Mouse (Mus musculus) embryonic facial prominence, embryonic 10.5 days (tissue): Measurements from ENCODE around the gene Thsd7b. TPM values are rescaled to one million over a fixed set of nuclear protein-coding genes. Genes with fewer than 3 reads are reported as not detected.
A peak's percentile ranks its signal among the peaks of the same experiment; 100 is the strongest.
"Not testable (repeated sequence)": the region's sequence is repeated elsewhere in the genome, so short reads cannot be mapped to it uniquely, and the experiment has no call there.

Experiments
- DNase-seq: peaks from one replicate; pipeline ENCODE4 v3.0.0-alpha.2; 2017; ENCODE audit warnings: low spot score
- H3K27ac ChIP-seq: fragments of 300-500 bp; sonication (generic); replicated peaks from 2 replicates; pipeline ENCODE4 v1.5.1; 2016; ENCODE audit warnings: mild to moderate bottlenecking
- H3K27me3 ChIP-seq: fragments of 300-500 bp; sonication (generic); replicated peaks from 2 replicates; pipeline ENCODE4 v1.6.1; 2016; ENCODE audit warnings: low read depth, mild to moderate bottlenecking; ENCODE audit not compliant: poor library complexity, severe bottlenecking
- H3K36me3 ChIP-seq: fragments of 300-500 bp; sonication (generic); replicated peaks from 2 replicates; pipeline ENCODE4 v1.6.1; 2016; ENCODE audit warnings: mild to moderate bottlenecking, moderate library complexity
- H3K4me1 ChIP-seq: fragments of 300-500 bp; sonication (generic); 2 replicates; pipeline ENCODE4 v1.6.1; 2016
- H3K4me3 ChIP-seq: fragments of 300-500 bp; sonication (generic); 2 replicates; pipeline ENCODE4 v1.5.1; 2016; ENCODE audit warnings: mild to moderate bottlenecking, moderate library complexity
- H3K9me3 ChIP-seq: fragments of 300-500 bp; sonication (generic); 2 replicates; pipeline ENCODE4 v1.6.1; 2016; ENCODE audit warnings: mild to moderate bottlenecking
- WGBS: fragments of 180-500 bp; shearing (Covaris S2); methylation state at CpG from one replicate; pipeline ENCODE4 v1.1.7; 2016; 5-methylcytosine and 5-hydroxymethylcytosine counted together
- polyA plus RNA-seq: library from polyadenylated mRNA; unstranded; fragments of >200 nt; fragmentation: Nextera tagmentation; extraction: Ambion mirVana; gene quantifications from 2 replicates; pipeline ENCODE4 v1.2.1, GENCODE M21; 2016

The Thsd7b gene
- polyA plus RNA-seq, 1 experiment from 2014 or later, result 13.1 TPM

DNA sequence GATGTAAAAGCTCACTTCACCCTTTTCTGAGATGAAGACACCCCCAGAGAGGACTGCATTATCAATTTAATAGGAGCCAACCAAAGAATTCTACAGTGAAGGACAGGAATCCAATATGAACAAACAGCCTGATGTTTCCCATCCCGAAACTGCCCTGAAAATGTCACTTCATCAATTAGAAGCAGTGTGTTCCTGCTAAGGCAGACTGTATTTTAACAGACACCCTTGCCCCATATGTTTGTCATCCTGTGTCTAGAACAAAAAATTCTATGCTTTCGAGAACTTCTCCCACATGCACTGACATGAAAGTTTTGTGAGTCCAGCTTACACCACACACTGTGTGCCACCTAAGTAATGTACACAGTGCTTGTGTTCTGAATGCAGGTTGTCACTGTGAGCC, 812.8 kb downstream of the Thsd7b start:
- Histone ChIP-seq H3K4me1 (no peaks in the 10 kb centered on the region), H3K4me3 (no peak overlapping the region), H3K36me3 (no peaks in the 10 kb centered on the region), H3K9me3 (no peaks in the 10 kb centered on the region), H3K27ac (no peak overlapping the region), H3K27me3 (no peaks in the 10 kb centered on the region)
- no peak for DNase-seq
- 84% methylated on average over 2 of the region's 2 CpGs for WGBS

DNA sequence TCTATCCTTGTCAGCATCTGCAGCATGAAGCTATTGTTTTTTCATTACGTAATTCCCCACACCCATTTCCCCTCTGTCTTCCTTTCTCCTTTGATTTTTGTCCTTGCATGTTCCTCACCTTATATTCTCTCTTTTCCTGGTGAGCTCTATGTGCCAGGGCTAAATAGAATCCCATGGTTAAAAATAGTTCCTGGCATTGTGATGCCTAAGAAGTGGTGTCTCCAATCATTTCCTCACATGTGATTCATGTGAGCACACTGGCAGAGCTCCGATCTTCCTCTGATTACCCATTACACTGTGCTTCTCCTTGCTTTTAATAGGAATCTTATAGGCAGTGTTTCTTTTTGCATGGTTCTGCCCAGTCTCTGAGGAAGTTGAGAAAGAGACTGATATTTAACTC, 826.1 kb downstream of the Thsd7b start:
- Histone ChIP-seq H3K27ac (no peak overlapping the region), H3K36me3 (no peaks in the 10 kb centered on the region), H3K9me3 (no peaks in the 10 kb centered on the region), H3K27me3 (no peaks in the 10 kb centered on the region), H3K4me3 (no peak overlapping the region), H3K4me1 (no peaks in the 10 kb centered on the region)
- no peak for DNase-seq
- 78% methylated on average over 2 of the region's 2 CpGs for whole genome bisulfite sequencing

DNA sequence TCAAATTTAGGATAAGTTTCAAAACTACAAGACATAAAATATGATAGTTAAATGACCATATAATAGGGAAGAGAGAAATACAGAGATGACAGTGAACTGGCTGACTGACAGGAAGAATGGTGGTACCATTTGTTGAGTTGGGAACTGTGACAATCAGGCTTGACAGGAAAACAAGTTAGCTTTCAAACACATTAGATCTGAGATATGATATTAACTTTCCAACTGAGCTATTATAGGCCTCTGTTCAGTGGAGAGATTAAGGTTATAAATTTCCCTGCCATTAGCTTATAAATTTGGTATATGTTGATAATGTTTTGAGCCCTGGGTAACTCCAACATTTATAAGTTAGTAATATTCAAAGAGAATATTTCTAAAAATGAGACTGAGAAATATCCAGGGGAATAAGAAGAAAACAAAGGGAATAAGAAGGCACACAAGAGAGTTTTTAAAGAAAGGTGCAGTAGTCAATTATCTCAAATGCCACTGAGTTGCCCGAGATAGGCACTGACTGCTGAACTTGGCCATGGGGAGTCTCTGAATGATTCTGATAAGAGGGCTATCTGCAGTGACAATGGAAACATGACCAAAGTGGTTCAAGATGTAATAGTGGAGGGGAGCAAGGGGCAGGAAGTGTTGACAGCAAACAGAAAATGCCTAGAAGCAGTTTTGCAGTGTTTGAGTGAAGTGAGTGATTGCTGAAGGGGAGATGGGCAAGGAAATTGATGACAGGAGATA, 839.6 kb downstream of the Thsd7b start:
- Histone ChIP-seq H3K4me1 (no peaks in the 10 kb centered on the region), H3K4me3 (no peak overlapping the region), H3K27ac (no peak overlapping the region), H3K27me3 (no peaks in the 10 kb centered on the region), H3K9me3 (no peaks in the 10 kb centered on the region), H3K36me3 (no peaks in the 10 kb centered on the region)
- DNase-seq, result no peak
- WGBS, result 76% methylated on average over 1 of the region's 1 CpGs

DNA sequence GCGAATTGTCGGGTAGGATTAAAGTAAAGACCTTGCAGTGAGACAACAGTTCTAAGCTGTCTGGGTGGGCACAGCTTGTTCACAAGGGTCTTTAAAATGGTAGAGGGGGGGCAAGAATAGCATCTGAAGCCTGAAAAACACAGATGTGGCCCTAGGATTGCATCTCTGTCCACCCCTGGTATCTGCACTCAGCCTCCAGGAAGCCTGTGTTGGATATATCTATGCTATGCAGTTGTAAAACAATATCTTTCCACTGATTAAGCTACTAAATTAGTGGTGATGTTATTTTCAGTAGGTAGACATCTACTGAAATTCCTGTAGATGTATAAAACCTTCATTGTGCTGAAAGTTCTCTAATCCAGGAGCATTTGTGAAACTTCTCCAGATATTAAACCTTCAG, 840.4 kb downstream of the Thsd7b start:
- H3K4me3 ChIP-seq, result no peak overlapping the region
- no peaks in the 10 kb centered on the region for H3K4me1 ChIP-seq
- H3K27me3 ChIP-seq, result no peaks in the 10 kb centered on the region
- no peaks in the 10 kb centered on the region for H3K36me3 ChIP-seq
- H3K27ac ChIP-seq, result no peak overlapping the region
- no peaks in the 10 kb centered on the region for H3K9me3 ChIP-seq
- 93% methylated on average over 2 of the region's 2 CpGs for WGBS
- no peak for DNase-seq

DNA sequence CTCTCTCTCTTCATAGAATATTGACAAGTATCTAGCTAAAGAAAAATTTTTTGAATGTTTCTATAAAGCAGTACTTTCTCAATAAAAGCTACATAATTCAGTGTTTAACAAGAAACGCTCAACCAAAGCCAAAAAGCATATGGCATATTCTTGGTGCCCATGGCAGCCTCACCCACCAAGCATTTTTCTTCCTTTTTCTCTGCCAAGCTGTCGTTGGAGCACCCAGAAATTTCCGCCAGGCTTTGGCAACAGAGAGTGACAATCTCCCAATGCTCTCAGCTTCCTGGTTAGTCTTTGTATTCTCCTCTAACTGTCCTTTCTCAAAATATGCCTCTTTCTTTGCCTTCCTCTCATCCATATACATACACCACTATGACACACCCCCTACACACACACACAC, 857.8 kb downstream of the Thsd7b start:
- Histone ChIP-seq H3K9me3 (no peaks in the 10 kb centered on the region), H3K27me3 (no peaks in the 10 kb centered on the region), H3K4me3 (no peak overlapping the region), H3K4me1 (no peaks in the 10 kb centered on the region), H3K27ac (no peak overlapping the region), H3K36me3 (no peaks in the 10 kb centered on the region)
- no peak for DNase-seq
- 86% methylated on average over 3 of the region's 3 CpGs for WGBS

DNA sequence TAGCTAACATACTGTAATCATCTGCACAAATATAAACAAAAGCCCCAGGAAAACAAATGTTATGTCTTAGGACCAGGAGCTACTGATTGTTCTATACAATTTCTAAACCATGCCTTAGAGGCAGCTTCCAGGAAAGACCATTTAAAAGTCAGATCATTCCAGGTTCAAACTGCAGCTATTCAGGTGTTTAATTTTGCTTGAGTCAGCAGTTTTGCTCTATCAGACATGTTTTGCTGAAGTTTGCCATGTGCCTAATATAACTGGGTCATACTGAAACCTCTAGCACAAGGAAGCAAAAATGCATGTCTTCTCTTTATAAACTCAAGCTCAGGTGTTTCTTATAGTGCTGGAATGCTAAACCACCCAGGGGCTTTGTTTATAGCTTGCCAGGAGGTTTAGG, 893.1 kb downstream of the Thsd7b start:
- no peaks in the 10 kb centered on the region for H3K36me3 ChIP-seq
- no peak overlapping the region for H3K27ac ChIP-seq
- H3K4me1 ChIP-seq, result no peaks in the 10 kb centered on the region
- H3K27me3 ChIP-seq, result no peaks in the 10 kb centered on the region
- no peaks in the 10 kb centered on the region for H3K9me3 ChIP-seq
- H3K4me3 ChIP-seq, result no peak overlapping the region
- DNase-seq, result no peak

DNA sequence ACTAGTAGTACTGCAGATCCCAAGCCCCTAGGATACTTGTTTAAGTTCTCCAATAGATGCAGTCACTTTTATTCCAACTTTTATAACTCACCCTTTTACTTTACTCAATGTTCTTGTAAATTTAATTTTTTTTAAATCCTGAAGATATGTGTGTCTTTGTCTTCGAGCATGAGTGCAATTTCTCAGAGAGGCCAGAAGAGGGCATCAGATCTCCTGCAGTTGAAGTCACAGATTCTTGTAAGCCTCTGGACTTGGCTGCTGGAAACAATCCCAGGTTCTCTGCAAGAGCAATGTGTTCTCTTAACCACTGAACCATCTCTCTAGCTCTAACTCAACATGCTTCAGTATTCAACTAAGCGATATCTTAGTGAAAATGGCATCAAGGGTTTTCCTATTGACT, 894.2 kb downstream of the Thsd7b start:
- no peaks in the 10 kb centered on the region for H3K4me1 ChIP-seq
- no peak overlapping the region for H3K27ac ChIP-seq
- no peak for DNase-seq
- H3K9me3 ChIP-seq, result no peaks in the 10 kb centered on the region
- no peak overlapping the region for H3K4me3 ChIP-seq
- WGBS, result 67% methylated on average over 2 of the region's 2 CpGs
- no peaks in the 10 kb centered on the region for H3K36me3 ChIP-seq
- no peaks in the 10 kb centered on the region for H3K27me3 ChIP-seq

DNA sequence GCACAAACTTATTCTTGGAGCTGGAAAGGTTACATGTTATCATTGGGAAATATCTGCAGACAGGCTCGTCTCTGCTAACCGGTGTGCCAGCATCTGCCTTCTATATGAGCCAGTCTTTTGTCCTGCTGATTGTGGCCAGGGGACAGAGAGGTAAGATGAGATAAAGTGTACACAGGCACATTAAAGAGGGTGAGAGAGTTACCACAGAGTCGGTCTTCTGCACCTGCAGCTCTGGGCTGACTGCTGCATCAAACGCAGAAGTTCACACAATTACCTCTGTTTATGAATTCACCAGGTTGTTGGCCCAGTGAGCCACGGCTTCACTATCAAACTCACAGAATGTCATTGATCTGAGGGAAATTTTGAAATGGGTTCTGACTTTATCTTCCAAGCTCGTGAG, 896.8 kb downstream of the Thsd7b start:
- H3K27me3 ChIP-seq, result no peaks in the 10 kb centered on the region
- DNase-seq, result no peak
- no peaks in the 10 kb centered on the region for H3K9me3 ChIP-seq
- H3K4me3 ChIP-seq, result no peak overlapping the region
- H3K4me1 ChIP-seq, result no peaks in the 10 kb centered on the region
- 78% methylated on average over 6 of the region's 6 CpGs for WGBS
- no peak overlapping the region for H3K27ac ChIP-seq
- no peaks in the 10 kb centered on the region for H3K36me3 ChIP-seq

DNA sequence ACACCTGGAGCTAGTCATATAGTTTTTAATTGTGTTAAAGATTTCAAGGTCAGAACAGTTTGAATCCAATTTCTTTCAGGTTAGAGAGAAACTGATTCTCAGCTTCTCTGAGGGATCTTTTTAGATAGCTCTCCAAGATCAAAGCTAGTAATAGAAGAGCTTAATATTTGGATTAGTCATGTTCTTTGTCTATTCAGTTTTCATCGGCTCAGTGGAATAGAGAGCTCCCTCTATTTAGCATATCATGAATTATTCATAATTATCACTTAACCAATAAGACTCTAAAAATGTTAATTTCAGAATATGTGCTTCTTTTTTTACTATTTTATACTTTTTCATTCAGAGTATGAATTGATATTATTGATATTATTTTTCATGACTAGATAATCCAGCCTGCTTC, 897.2 kb downstream of the Thsd7b start:
- Histone ChIP-seq H3K27ac (no peak overlapping the region), H3K4me3 (no peak overlapping the region), H3K27me3 (no peaks in the 10 kb centered on the region), H3K36me3 (no peaks in the 10 kb centered on the region), H3K4me1 (no peaks in the 10 kb centered on the region), H3K9me3 (no peaks in the 10 kb centered on the region)
- DNase-seq, result no peak
- 83% methylated on average over 1 of the region's 1 CpGs for WGBS

DNA sequence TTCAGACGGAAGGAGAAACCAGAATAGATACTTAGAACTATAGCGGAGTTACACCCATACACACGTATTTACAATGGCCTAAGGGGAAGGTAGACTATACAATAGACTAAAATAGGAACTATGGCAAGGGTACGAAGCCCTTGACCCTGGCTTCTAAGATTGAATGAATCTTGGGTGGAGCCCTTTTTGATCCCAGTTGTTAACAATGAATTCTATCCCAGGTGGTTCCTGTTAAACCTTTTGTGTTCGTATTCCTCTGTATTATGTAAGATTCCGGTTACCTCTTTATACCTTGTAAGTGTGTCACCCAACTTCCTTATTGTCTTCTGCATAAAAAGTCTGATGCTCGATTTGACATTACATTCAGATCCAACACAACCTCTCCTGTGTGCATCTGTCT, 913.7 kb downstream of the Thsd7b start:
- not testable (repeated sequence) for H3K36me3 ChIP-seq, H3K27ac ChIP-seq, H3K4me1 ChIP-seq, H3K9me3 ChIP-seq, DNase-seq, H3K4me3 ChIP-seq, H3K27me3 ChIP-seq
- 90% methylated on average over 7 of the region's 7 CpGs for WGBS

DNA sequence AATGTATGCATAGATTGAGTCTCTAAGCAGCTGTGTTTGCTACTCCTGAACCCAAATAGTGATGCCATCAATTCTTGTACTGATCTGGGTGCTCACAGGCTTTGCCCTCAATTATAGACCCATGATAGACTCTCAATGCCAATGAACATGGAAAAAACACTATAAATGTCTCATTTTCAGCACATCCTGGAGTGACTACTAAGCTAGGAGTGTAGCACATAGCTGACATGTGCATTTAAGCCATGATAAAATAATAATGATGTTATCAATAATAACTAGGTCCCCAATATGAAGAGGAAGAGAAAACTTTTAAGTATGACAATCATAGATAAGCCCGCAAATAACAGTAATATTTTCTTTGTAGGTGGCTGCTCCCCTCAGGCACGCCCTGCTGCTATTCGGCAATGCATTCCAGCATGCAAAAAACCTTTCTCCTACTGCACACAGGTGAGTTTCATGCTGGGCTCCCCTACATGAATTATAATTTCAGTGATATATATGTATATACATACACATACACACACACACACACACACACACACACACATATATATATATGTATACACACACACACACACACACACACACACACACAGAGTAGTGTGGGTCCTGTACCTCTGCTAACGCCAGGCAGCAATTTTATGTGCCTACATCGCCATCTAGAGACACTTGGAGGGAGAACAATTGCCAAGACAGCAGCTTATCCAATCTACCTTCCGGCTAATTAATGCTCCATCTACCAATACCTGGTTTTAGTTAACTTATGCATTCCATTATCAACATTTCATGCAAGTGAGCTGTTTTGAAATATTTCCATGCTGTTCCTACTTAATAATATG, 919.3 kb downstream of the Thsd7b start:
- H3K4me3 ChIP-seq, result no peak overlapping the region
- H3K9me3 ChIP-seq, result no peaks in the 10 kb centered on the region
- H3K27me3 ChIP-seq, result no peaks in the 10 kb centered on the region
- 51% methylated on average over 6 of the region's 6 CpGs for WGBS
- peak; percentile 25 for DNase-seq
- no peak overlapping the region for H3K27ac ChIP-seq
- H3K4me1 ChIP-seq, result no peaks in the 10 kb centered on the region
- H3K36me3 ChIP-seq, result no peaks in the 10 kb centered on the region

DNA sequence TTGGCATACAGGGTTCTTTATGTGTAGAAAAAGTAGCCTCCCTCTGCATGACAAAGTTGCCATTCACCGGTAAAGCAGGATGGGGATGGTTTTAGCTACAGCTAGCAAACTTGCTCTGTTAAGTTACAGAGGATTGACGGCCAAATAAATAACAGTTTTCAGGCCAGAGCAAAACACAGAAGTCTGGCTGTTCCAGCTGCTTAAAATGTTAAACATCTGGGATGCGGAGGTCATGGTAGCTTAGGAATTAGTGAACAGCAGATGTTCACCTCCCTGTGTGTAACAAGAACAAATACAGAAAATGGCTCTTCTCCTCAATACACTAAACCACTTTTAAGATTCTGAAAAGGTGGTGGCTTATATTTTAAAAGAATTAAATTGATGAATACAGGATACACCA, 944.3 kb downstream of the Thsd7b start:
- no peaks in the 10 kb centered on the region for H3K9me3 ChIP-seq
- H3K27ac ChIP-seq, result no peak overlapping the region
- no peaks in the 10 kb centered on the region for H3K27me3 ChIP-seq
- H3K36me3 ChIP-seq, result no peaks in the 10 kb centered on the region
- H3K4me3 ChIP-seq, result no peak overlapping the region
- no peaks in the 10 kb centered on the region for H3K4me1 ChIP-seq
- DNase-seq, result peak; percentile 10
- WGBS, result 51% methylated on average over 3 of the region's 3 CpGs

DNA sequence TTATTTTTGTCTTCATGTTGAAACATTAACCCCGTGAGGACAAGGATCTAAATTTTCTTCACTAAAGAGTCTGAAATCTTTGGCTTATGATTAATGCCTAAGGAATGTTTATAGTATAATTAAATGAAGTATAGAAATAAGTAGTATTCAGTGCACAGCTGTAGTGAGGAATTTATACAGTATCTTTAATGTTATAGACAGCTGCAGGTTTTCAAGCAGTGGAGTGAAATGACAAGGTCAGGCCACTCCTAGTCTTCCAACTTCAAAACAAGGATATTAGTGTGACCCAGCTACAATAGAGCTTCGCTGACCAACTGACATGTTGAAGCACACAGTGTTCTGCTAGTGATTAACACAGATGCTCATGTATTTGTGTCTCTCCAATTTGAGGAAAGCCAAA, 949.8 kb downstream of the Thsd7b start:
- Histone ChIP-seq H3K9me3 (no peaks in the 10 kb centered on the region), H3K27me3 (no peaks in the 10 kb centered on the region), H3K36me3 (no peaks in the 10 kb centered on the region), H3K4me1 (no peaks in the 10 kb centered on the region), H3K27ac (no peak overlapping the region), H3K4me3 (no peak overlapping the region)
- 80% methylated on average over 2 of the region's 2 CpGs for WGBS
- DNase-seq, result no peak
